Mouse (Mus musculus): ENCODE results near the gene 9430097D07Rik. TPM values are rescaled to one million over a fixed set of nuclear protein-coding genes. Genes with fewer than 3 reads are reported as not detected.
A peak's percentile ranks its signal among the peaks of the same experiment; 100 is the strongest.

Gene 9430097D07Rik
- polyA plus RNA-seq, 1 experiment, result 0.04 TPM

DNA sequence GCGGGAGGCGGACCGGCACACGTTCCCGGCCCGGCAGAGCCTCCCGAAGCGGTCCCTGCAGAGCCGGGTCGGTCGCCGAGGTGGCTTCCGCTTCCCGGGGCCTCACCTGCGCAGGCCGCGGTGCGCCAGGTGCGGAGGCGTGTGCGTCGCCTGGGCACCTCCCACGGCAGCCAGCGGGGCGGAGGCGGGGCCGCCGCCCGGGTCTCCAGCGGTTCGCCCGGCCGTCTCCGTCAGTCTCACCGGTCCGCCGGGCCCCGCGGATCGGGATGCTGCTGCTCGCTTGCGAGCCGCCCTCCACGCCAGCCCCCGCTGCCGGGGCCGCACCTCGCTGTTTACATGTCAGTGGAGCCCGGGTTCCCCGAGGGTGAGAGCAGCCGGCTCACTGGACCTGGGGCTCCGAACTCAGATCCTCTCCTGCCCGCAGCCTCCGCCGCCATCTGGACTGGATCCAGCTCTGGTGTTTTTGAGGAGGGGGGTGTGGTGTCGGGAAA is 39.9 kb downstream of the 9430097D07Rik start:
- peak overlapping the region; percentile 53 for H3ac ChIP-seq (ENCODE audit: control insufficient read depth, insufficient read length)
- TF ChIP-seq MYOD1 (IDR thresholded peaks at IDR 0.05; ENCODE audit: control insufficient read depth in 1 of 3, insufficient read length in 2 of 3, low read depth in 2 of 3) (peak in 2 of 3 experiments; percentile 0 to 45), USF1 (IDR thresholded peaks at IDR 0.05; ENCODE audit: low read depth) (no peak), MYOG (IDR thresholded peaks at IDR 0.05; ENCODE audit: control insufficient read depth in 1 of 3, insufficient read depth in 1 of 3, insufficient read length in 2 of 3, low read depth in 2 of 3) (peak in 1 of 3 experiments; percentile 23)
- H3K79me2 ChIP-seq (ENCODE audit: control insufficient read depth, insufficient read depth), result no peaks in the 10 kb centered on the region

GRCm38 (mm10) chr2:32534733-32535471 is 40.6 kb downstream of the 9430097D07Rik start, which contains the start of gene Fam102a:
Gene Fam102a, plus strand, starts transcription at chr2:32535332.
- peak within 1 kb of the TSS; percentile 99 for H3K4me2 ChIP-seq (ENCODE audit: low read depth)
- no peaks in the 10 kb centered on the region for H3K36me3 ChIP-seq (ENCODE audit: control insufficient read depth, insufficient read depth)
- TF ChIP-seq MYOG (IDR thresholded peaks at IDR 0.05; ENCODE audit: control insufficient read depth in 1 of 3, insufficient read depth in 1 of 3, insufficient read length in 2 of 3, low read depth in 2 of 3) (no peak), MYOD1 (IDR thresholded peaks at IDR 0.05; ENCODE audit: control insufficient read depth in 1 of 3, insufficient read length in 2 of 3, low read depth in 2 of 3) (no peak), POLR2A (IDR thresholded peaks at IDR 0.05; ENCODE audit: insufficient read length, low read depth) (peak; percentile 92), POLR2AphosphoS2 (IDR thresholded peaks at IDR 0.05; ENCODE audit: insufficient read length, low read depth) (peak; percentile 87), REST (IDR thresholded peaks at IDR 0.05; ENCODE audit: insufficient read depth, insufficient read length) (no peak)
- no peaks in the 10 kb centered on the region for H3K27me3 ChIP-seq (ENCODE audit: control insufficient read depth, insufficient read depth, insufficient read length)
- H3K79me2 ChIP-seq (ENCODE audit: control insufficient read depth, insufficient read depth), result no peaks in the 10 kb centered on the region
- peak within 1 kb of the TSS; percentile 53 for H3ac ChIP-seq (ENCODE audit: control insufficient read depth, insufficient read length)
- H3K4me3 ChIP-seq, result peak within 1 kb of the TSS; percentile 29

More for the DNA sequence above, 39.9 kb downstream of the 9430097D07Rik start:
- H3K27me3 ChIP-seq (ENCODE audit: control insufficient read depth, insufficient read depth, insufficient read length), result no peaks in the 10 kb centered on the region
- peak overlapping the region; percentile 87 for H3K4me2 ChIP-seq (ENCODE audit: low read depth)
- H3K36me3 ChIP-seq (ENCODE audit: control insufficient read depth, insufficient read depth), result no peaks in the 10 kb centered on the region
- peak overlapping the region; percentile 29 for H3K4me3 ChIP-seq

DNA sequence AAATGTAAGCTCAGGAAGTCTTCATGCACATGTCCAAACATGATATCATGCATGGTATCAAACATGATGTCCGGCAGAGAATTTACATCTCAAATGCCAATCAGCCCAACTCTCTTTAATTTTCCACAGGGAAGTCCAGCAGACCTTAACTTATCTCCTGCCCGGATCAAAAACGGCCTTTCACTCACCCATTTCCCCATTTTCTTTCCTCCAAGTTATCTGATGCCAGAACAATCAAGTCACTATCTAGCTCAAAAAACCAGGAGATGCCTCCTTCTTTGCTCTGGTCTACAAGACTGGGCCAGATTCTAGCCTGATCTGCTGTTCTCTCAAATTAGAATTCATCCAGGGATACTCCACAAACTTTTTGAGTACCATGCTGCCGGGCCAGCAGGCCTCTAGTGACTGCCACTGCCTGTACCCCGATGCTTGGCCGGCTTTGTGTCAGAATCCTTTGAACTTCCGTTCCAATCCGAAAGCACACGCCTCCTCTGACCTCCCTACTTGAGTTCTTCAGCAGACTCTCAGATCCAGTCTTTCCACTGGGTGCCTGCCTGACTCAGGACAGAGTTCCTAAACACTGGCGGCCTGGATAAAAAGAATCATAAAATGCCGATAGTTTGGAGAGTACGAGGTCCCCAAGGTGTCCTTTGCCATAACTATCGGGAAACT is 41.3 kb downstream of the 9430097D07Rik start:
- Histone ChIP-seq H3K4me2 (ENCODE audit: low read depth) (peak overlapping the region; percentile 99), H3K27me3 (ENCODE audit: control insufficient read depth, insufficient read depth, insufficient read length) (no peaks in the 10 kb centered on the region), H3K79me2 (ENCODE audit: control insufficient read depth, insufficient read depth) (no peaks in the 10 kb centered on the region), H3K36me3 (ENCODE audit: control insufficient read depth, insufficient read depth) (no peaks in the 10 kb centered on the region), H3K4me3 (peak overlapping the region; percentile 29), H3ac (ENCODE audit: control insufficient read depth, insufficient read length) (no peak overlapping the region)
- no peak for TF ChIP-seq POLR2A (IDR thresholded peaks at IDR 0.05; ENCODE audit: insufficient read length, low read depth)
- no peak for TF ChIP-seq TCF12 (IDR thresholded peaks at IDR 0.05; ENCODE audit: insufficient read depth, poor library complexity, severe bottlenecking)
- no peak for TF ChIP-seq USF1 (IDR thresholded peaks at IDR 0.05; ENCODE audit: low read depth)
- no peak for TF ChIP-seq MYOG (IDR thresholded peaks at IDR 0.05; ENCODE audit: control insufficient read depth in 1 of 3, insufficient read depth in 1 of 3, insufficient read length in 2 of 3, low read depth in 2 of 3)
- TF ChIP-seq TCF3 (IDR thresholded peaks at IDR 0.05; ENCODE audit: insufficient read length, low read depth), result no peak
- TF ChIP-seq MYOD1 (IDR thresholded peaks at IDR 0.05; ENCODE audit: control insufficient read depth in 1 of 3, insufficient read length in 2 of 3, low read depth in 2 of 3), result no peak
- no peak for TF ChIP-seq POLR2AphosphoS2 (IDR thresholded peaks at IDR 0.05; ENCODE audit: insufficient read length, low read depth)
- TF ChIP-seq SRF (IDR thresholded peaks at IDR 0.05; ENCODE audit: control insufficient read depth, insufficient read length, low read depth), result no peak
- TF ChIP-seq CEBPB (IDR thresholded peaks at IDR 0.05; ENCODE audit: insufficient read depth, poor library complexity, severe bottlenecking), result no peak
- TF ChIP-seq MAX (IDR thresholded peaks at IDR 0.05; ENCODE audit: low read depth), result no peak
- TF ChIP-seq E2F4 (IDR thresholded peaks at IDR 0.05; ENCODE audit: insufficient read depth), result no peak
- no peak for TF ChIP-seq REST (IDR thresholded peaks at IDR 0.05; ENCODE audit: insufficient read depth, insufficient read length)

DNA sequence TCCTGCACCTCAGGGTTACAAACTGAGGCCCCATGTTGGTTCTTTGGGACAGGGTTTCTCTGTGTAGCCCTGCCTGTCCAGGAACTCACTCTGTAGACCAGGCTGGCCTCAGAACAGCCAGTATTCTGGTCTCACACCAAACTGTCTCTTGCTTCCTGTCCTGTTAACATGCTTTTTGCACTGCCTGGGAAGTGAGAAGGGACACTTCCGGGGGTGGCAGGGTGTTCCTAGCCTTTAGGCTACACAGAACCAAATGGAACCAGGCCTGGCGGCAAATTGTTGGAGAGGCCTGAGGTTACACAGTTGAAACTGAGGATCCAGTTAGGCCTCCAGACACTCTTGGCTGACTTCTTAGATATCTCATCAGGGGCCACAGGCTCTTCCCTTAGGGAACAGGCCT is 42.3 kb downstream of the 9430097D07Rik start:
- H3K4me2 ChIP-seq (ENCODE audit: low read depth), result no peak overlapping the region
- H3K27me3 ChIP-seq (ENCODE audit: control insufficient read depth, insufficient read depth, insufficient read length), result no peaks in the 10 kb centered on the region
- TF ChIP-seq SRF (IDR thresholded peaks at IDR 0.05; ENCODE audit: control insufficient read depth, insufficient read length, low read depth), result no peak
- no peak for TF ChIP-seq MAX (IDR thresholded peaks at IDR 0.05; ENCODE audit: low read depth)
- TF ChIP-seq POLR2AphosphoS2 (IDR thresholded peaks at IDR 0.05; ENCODE audit: insufficient read length, low read depth), result no peak
- TF ChIP-seq MYOG (IDR thresholded peaks at IDR 0.05; ENCODE audit: control insufficient read depth in 1 of 3, insufficient read depth in 1 of 3, insufficient read length in 2 of 3, low read depth in 2 of 3), result no peak
- no peak for TF ChIP-seq POLR2A (IDR thresholded peaks at IDR 0.05; ENCODE audit: insufficient read length, low read depth)
- no peak for TF ChIP-seq CEBPB (IDR thresholded peaks at IDR 0.05; ENCODE audit: insufficient read depth, poor library complexity, severe bottlenecking)
- TF ChIP-seq MYOD1 (IDR thresholded peaks at IDR 0.05; ENCODE audit: control insufficient read depth in 1 of 3, insufficient read length in 2 of 3, low read depth in 2 of 3), result no peak
- no peak for TF ChIP-seq USF1 (IDR thresholded peaks at IDR 0.05; ENCODE audit: low read depth)
- no peak for TF ChIP-seq E2F4 (IDR thresholded peaks at IDR 0.05; ENCODE audit: insufficient read depth)
- no peak for TF ChIP-seq TCF3 (IDR thresholded peaks at IDR 0.05; ENCODE audit: insufficient read length, low read depth)
- no peak for TF ChIP-seq REST (IDR thresholded peaks at IDR 0.05; ENCODE audit: insufficient read depth, insufficient read length)
- no peak for TF ChIP-seq TCF12 (IDR thresholded peaks at IDR 0.05; ENCODE audit: insufficient read depth, poor library complexity, severe bottlenecking)
- H3K79me2 ChIP-seq (ENCODE audit: control insufficient read depth, insufficient read depth), result no peaks in the 10 kb centered on the region
- H3ac ChIP-seq (ENCODE audit: control insufficient read depth, insufficient read length), result no peak overlapping the region
- H3K36me3 ChIP-seq (ENCODE audit: control insufficient read depth, insufficient read depth), result no peaks in the 10 kb centered on the region
- no peak overlapping the region for H3K4me3 ChIP-seq

Measured in myocyte (in vitro differentiated cells).